Mouse (Mus musculus) stomach, embryonic 14.5 days (tissue): ENCODE data around the gene Atp2a2. TPM values are rescaled to one million over a fixed set of nuclear protein-coding genes. Genes with fewer than 3 reads are reported as not detected.

Source experiments
- ATAC-seq: fragments of 200-750 bp; cut with Nextera tagmentation; 2 replicates; pipeline ENCODE4 v1.8.0; 2017; ENCODE audit warnings: low read depth, moderate TSS enrichment; ENCODE audit not compliant: insufficient number of reproducible peaks, insufficient read depth, low FRiP score
- H3K27ac ChIP-seq: fragments of 300-500 bp; sonication (generic); 2 replicates; pipeline ENCODE4 v1.5.1; 2014; ENCODE audit warnings: mild to moderate bottlenecking, low read length, moderate library complexity, mixed read lengths
- H3K27me3 ChIP-seq: fragments of 300-500 bp; sonication (generic); 2 replicates; pipeline ENCODE4 v1.6.1; 2014; ENCODE audit warnings: low read length, control low read depth, mixed read lengths; ENCODE audit not compliant: control insufficient read depth, insufficient read depth
- H3K36me3 ChIP-seq: fragments of 300-500 bp; sonication (generic); 2 replicates; pipeline ENCODE4 v1.6.1; 2014; ENCODE audit warnings: mild to moderate bottlenecking, control low read depth, low read length, moderate library complexity, mixed read lengths; ENCODE audit not compliant: control insufficient read depth, insufficient read depth
- H3K4me1 ChIP-seq: fragments of 300-500 bp; sonication (generic); 2 replicates; pipeline ENCODE4 v1.6.1; 2014; ENCODE audit warnings: low read length, control low read depth, mixed read lengths; ENCODE audit not compliant: control insufficient read depth, insufficient read depth
- H3K4me2 ChIP-seq: fragments of 300-500 bp; sonication (generic); replicated peaks from 2 replicates; pipeline ENCODE4 v1.6.1; 2014; ENCODE audit warnings: low read depth, low read length, control low read depth
- H3K4me3 ChIP-seq: fragments of 300-500 bp; sonication (generic); 2 replicates; pipeline ENCODE4 v1.5.1; 2014; ENCODE audit warnings: low read depth, low read length, control low read depth
- H3K9ac ChIP-seq: fragments of 300-500 bp; sonication (generic); replicated peaks from 2 replicates; pipeline ENCODE4 v1.6.1; 2014; ENCODE audit warnings: low read depth, mild to moderate bottlenecking, control low read depth, low read length, moderate library complexity, mixed read lengths
- H3K9me3 ChIP-seq: fragments of 300-500 bp; sonication (generic); 2 replicates; pipeline ENCODE4 v1.6.1; 2016; ENCODE audit warnings: low read depth, low read length, control low read depth; ENCODE audit not compliant: control insufficient read depth
- WGBS: fragments of 180-500 bp; shearing (Covaris S2); extraction: QIAGEN DNeasy Blood & Tissue Kit; methylation state at CpG from one replicate; pipeline ENCODE4 v1.1.7; 2014; 5-methylcytosine and 5-hydroxymethylcytosine counted together
- polyA plus RNA-seq: library from polyadenylated mRNA; unstranded; fragments of >200 nt; fragmentation: Nextera tagmentation; extraction: Ambion mirVana; gene quantifications from 2 replicates; pipeline ENCODE4 v1.2.1, GENCODE M21; 2014

The Atp2a2 gene
- polyA plus RNA-seq, 1 experiment from 2014 or later = 36.7 TPM

DNA sequence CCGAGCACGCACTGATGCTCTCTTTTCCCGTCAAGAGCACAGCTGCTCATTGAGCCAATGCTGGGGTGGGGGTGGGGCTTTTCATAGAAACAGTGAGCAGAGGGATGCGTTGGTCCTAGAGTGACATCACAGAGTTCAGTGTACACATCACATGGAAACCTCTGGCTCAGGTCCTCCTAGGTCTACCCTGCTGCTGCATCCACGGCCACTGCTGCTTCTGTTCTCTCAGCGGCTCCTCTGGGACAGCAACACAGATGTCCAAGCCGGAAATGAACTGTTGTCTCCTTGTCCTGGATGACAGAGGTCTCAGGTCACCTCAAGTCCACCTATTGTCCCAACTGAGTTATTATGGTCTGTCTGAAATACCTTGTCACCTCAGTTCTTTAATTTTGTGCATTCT lies 52.1 kb downstream of the Atp2a2 start:
- no peak for ATAC-seq
- Histone ChIP-seq H3K4me2 (no peak overlapping the region), H3K9me3 (no peaks in the 10 kb centered on the region), H3K4me3 (no peak overlapping the region), H3K4me1 (no peaks in the 10 kb centered on the region), H3K9ac (no peak overlapping the region), H3K36me3 (peaks cover 44% of the 10 kb centered on the region), H3K27me3 (no peaks in the 10 kb centered on the region), H3K27ac (no peak overlapping the region)
- 67% methylated on average over 7 of the region's 7 CpGs for WGBS

DNA sequence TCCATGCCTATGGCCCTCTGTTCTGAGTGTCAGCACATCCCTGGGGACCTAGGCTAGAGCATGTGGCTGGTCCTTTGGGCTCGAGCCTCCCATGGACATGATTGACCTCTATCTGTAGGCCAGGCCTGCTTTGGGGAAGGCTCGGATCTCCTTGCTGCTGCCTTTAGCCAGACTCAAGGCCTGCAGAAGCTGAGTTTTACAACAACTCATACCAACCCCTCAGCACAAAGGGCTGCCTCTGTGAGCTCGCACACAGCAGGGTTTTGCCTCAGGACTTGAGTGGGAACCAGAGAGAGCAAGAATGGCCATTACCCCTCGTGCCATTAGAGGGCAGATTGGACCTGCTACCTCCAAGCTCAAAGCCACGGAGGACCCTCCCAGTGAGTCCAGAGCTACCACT lies 53.2 kb downstream of the Atp2a2 start:
- no peaks in the 10 kb centered on the region for H3K27me3 ChIP-seq
- H3K36me3 ChIP-seq = peaks cover 44% of the 10 kb centered on the region
- no peaks in the 10 kb centered on the region for H3K9me3 ChIP-seq
- 70% methylated on average over 5 of the region's 5 CpGs for WGBS
- no peak overlapping the region for H3K4me2 ChIP-seq
- no peak overlapping the region for H3K4me3 ChIP-seq
- no peaks in the 10 kb centered on the region for H3K4me1 ChIP-seq
- no peak overlapping the region for H3K9ac ChIP-seq
- H3K27ac ChIP-seq = no peak overlapping the region
- no peak for ATAC-seq

DNA sequence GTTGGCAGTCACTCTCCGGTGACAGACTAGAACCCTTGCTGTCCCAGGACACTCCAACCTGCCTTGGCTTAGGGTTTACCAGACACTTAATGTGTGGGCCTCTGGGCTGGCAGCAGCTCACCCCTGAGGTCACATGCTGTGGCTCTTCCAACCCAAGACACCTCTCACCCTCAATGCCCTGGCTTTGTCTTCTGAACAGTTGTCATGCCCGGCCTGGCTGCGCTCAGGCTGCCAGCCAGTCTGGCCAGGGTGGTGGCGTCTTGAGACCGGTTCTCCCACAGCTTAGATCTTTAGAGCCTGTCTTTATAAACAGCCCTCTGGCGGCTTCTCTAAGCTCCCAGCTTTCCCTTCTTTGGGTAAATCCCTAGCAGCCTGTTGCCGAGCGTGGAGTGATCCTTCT lies 54.2 kb downstream of the Atp2a2 start:
- H3K4me1 ChIP-seq = no peaks in the 10 kb centered on the region
- no peaks in the 10 kb centered on the region for H3K9me3 ChIP-seq
- peaks cover 43% of the 10 kb centered on the region for H3K36me3 ChIP-seq
- ATAC-seq = no peak
- H3K4me2 ChIP-seq = no peak overlapping the region
- 79% methylated on average over 8 of the region's 8 CpGs for WGBS
- H3K27me3 ChIP-seq = no peaks in the 10 kb centered on the region
- peak overlapping the region; percentile 39; the same call in 1 of the 2 replicates for H3K27ac ChIP-seq
- no peak overlapping the region for H3K4me3 ChIP-seq
- no peak overlapping the region for H3K9ac ChIP-seq

DNA sequence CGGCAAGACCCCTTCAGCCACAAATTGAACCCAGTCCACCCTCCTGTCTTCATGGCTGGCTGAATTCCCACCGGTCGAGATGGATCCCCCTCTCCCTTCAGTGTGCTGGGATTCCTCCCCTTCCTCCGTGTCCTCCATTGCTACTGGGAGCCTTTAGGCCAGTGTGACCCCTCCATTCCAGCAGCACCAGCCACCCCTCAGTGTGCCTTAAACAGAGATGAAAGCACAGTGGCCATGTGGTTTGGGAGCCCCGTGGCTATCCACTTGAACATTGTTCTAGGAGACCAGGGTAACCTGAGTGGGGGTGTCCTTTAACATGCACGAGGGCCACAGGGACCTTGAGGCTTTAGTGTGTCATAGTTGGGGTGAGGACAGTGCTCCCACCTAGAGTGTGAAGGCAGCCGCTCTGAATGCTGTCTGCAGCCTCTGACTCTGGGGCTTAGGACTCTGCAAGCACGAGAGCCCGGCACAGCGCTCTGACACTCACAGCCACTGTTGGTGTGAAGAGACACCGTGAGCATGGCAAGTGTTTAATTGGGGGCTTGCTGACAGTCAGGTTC lies 56.9 kb downstream of the Atp2a2 start:
- Histone ChIP-seq H3K4me1 (no peaks in the 10 kb centered on the region), H3K9ac (no peak overlapping the region), H3K36me3 (peaks cover 59% of the 10 kb centered on the region), H3K9me3 (no peaks in the 10 kb centered on the region), H3K4me2 (no peak overlapping the region), H3K27ac (no peak overlapping the region), H3K4me3 (no peak overlapping the region), H3K27me3 (no peaks in the 10 kb centered on the region)
- ATAC-seq = no peak
- WGBS = 90% methylated on average over 11 of the region's 11 CpGs

DNA sequence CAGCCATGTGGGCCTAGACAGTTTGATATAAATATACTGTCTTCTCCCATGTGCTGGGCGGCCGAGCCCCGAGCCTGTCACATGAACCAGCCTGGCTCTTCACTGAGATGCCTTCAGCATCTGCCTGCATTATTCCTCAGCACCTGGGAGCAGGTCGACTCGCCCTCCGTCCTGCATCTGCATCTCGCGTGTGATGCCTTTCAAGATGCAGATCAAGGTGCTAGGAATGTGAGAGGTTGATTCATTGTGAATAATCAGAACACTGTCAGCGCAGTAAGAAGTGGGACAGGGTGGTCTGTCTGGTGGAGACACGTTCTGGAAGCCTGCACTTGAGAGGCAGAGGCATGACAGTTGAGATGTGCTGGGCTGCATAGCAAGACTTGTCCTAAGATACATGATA lies 57.5 kb downstream of the Atp2a2 start:
- Histone ChIP-seq H3K36me3 (peaks cover 64% of the 10 kb centered on the region), H3K9ac (no peak overlapping the region), H3K4me1 (no peaks in the 10 kb centered on the region), H3K9me3 (no peaks in the 10 kb centered on the region), H3K27me3 (no peaks in the 10 kb centered on the region), H3K4me3 (no peak overlapping the region), H3K27ac (no peak overlapping the region), H3K4me2 (no peak overlapping the region)
- ATAC-seq = no peak
- WGBS = 91% methylated on average over 10 of the region's 10 CpGs

DNA sequence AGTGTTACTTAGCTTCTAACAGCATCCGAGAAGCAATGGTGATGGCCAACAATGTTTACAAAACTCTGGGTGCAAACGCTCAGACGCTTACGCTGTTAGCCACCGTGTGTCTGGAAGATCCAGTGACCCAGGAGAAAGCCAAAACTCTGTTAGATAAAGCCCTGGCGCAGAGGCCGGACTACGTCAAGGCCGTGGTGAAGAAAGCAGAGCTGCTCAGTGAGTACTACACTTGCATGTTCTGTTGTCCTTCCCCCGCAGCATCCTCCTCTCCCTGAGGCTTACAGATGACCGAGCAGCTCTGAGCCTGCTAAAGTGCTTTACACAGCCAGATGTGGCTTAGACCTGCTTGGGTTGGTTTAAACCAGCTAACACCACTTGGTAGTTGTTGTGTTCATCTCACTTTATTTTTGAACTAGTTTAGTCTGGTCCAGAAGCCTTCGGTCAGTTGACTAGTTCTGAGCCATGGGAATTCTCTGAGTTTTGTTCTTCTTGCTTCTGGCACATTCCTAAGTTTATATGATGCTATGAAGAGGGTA lies 61.9 kb downstream of the Atp2a2 start:
- Histone ChIP-seq H3K36me3 (peaks cover 96% of the 10 kb centered on the region), H3K27ac (no peak overlapping the region), H3K9me3 (no peaks in the 10 kb centered on the region), H3K27me3 (no peaks in the 10 kb centered on the region), H3K4me3 (no peak overlapping the region), H3K9ac (no peak overlapping the region), H3K4me2 (no peak overlapping the region), H3K4me1 (no peaks in the 10 kb centered on the region)
- 85% methylated on average over 12 of the region's 12 CpGs for WGBS
- ATAC-seq = no peak

DNA sequence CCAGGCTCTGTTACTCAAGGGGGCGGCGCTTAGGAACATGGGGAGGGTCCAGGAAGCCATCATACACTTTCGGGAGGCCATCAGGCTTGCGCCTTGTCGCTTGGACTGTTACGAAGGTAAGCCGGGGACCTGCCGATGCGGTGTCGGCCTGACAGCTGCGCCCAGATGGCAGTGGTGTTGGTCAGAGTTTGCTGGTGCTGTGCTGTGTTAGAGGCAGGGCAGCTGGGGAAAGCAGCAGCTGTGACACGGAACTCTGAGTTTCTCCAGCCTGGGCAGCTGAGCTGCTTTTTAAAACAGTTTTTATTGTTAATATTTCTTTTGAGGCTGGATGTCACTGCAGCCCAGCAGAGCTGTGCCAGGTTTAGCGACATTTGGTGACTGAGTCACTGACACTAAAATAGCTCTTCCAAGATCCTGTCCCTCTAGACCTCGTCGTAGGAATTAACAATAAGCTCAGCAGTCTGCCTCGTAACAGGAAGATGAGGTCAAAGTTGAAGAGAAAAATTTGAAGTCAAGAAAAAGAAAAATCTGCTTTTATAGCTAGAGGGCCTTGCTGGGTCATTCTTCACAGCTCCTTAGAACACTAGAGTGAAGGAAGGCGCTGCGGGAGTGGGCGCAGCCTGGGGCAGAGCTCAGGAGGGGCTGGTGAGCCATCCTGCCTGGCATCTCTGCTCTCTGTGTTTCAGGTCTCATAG lies 62.5 kb downstream of the Atp2a2 start:
- no peaks in the 10 kb centered on the region for H3K27me3 ChIP-seq
- H3K4me3 ChIP-seq = no peak overlapping the region
- no peak overlapping the region for H3K4me2 ChIP-seq
- peaks cover 95% of the 10 kb centered on the region for H3K36me3 ChIP-seq
- H3K9me3 ChIP-seq = no peaks in the 10 kb centered on the region
- WGBS = 74% methylated on average over 19 of the region's 19 CpGs
- H3K9ac ChIP-seq = no peak overlapping the region
- no peak for ATAC-seq
- H3K27ac ChIP-seq = peak overlapping the region; percentile 15; the same call in 1 of the 2 replicates
- H3K4me1 ChIP-seq = no peaks in the 10 kb centered on the region

DNA sequence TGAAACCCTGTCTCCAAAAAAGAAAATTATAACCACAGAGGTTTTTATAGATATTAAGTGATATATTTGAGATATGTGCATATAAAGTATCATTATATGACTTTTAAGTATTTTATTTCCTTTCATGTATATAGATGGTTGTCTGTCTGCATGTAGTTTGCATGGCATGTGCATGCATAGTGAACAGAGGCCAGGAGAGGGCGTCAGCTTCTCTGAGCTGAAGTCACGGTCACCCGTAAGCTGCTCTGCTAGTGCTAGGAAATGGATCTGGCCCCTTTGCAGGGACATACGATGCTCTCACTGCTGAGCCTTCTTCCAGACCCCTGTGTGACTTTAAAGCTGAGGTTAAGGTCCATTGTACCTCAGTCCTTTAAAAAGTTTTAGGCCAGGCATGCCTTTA lies 67.5 kb downstream of the Atp2a2 start:
- Histone ChIP-seq H3K9ac (no peak overlapping the region), H3K4me3 (no peak overlapping the region), H3K4me1 (no peaks in the 10 kb centered on the region), H3K9me3 (no peaks in the 10 kb centered on the region), H3K27me3 (no peaks in the 10 kb centered on the region), H3K4me2 (no peak overlapping the region), H3K36me3 (peaks cover 90% of the 10 kb centered on the region), H3K27ac (no peak overlapping the region)
- WGBS = 82% methylated on average over 4 of the region's 4 CpGs
- ATAC-seq = no peak
